Mouse (Mus musculus) kidney, embryonic 16.5 days (tissue): ENCODE results near the gene Map3k19. TPM values are rescaled to one million over a fixed set of nuclear protein-coding genes. Genes with fewer than 3 reads are reported as not detected.

ENCODE experiments used
- ATAC-seq: fragments of 200-750 bp; cut with Nextera tagmentation; 2 replicates; pipeline ENCODE4 v1.8.0; 2017; ENCODE audit warnings: moderate TSS enrichment; ENCODE audit not compliant: low FRiP score, low TSS enrichment
- H3K27ac ChIP-seq: fragments of 300-500 bp; sonication (generic); 2 replicates; pipeline ENCODE4 v1.5.1; 2014; ENCODE audit warnings: low read length
- H3K27me3 ChIP-seq: fragments of 300-500 bp; sonication (generic); 2 replicates; pipeline ENCODE4 v1.6.1; 2014; ENCODE audit warnings: low read length, control low read depth, mixed read lengths; ENCODE audit not compliant: insufficient read depth
- H3K36me3 ChIP-seq: fragments of 300-500 bp; sonication (generic); 2 replicates; pipeline ENCODE4 v1.6.1; 2014; ENCODE audit warnings: low read length, control low read depth, mixed read lengths; ENCODE audit not compliant: insufficient read depth
- H3K4me1 ChIP-seq: fragments of 300-500 bp; sonication (generic); 2 replicates; pipeline ENCODE4 v1.6.1; 2014; ENCODE audit warnings: low read length, control low read depth, mixed read lengths; ENCODE audit not compliant: insufficient read depth
- H3K4me2 ChIP-seq: fragments of 300-500 bp; sonication (generic); replicated peaks from 2 replicates; pipeline ENCODE4 v1.6.1; 2014; ENCODE audit warnings: low read depth, low read length
- H3K4me3 ChIP-seq: fragments of 300-500 bp; sonication (generic); 2 replicates; pipeline ENCODE4 v1.5.1; 2014; ENCODE audit warnings: mild to moderate bottlenecking, low read length
- H3K9ac ChIP-seq: fragments of 300-500 bp; sonication (generic); replicated peaks from 2 replicates; pipeline ENCODE4 v1.6.1; 2014; ENCODE audit warnings: low read length
- H3K9me3 ChIP-seq: fragments of 300-500 bp; sonication (generic); 2 replicates; pipeline ENCODE4 v1.6.1; 2016; ENCODE audit warnings: low read length, control low read depth
- WGBS: fragments of 180-500 bp; shearing (Covaris S2); extraction: QIAGEN DNeasy Blood & Tissue Kit; methylation state at CpG from one replicate; pipeline ENCODE4 v1.1.7; 2014; 5-methylcytosine and 5-hydroxymethylcytosine counted together
- polyA plus RNA-seq: library from polyadenylated mRNA; unstranded; fragments of >200 nt; fragmentation: Nextera tagmentation; extraction: Ambion mirVana; gene quantifications from 2 replicates; pipeline ENCODE4 v1.2.1, GENCODE M21; 2015

The Map3k19 gene
- polyA plus RNA-seq, 1 experiment from 2014 or later, result 0.09 TPM

DNA sequence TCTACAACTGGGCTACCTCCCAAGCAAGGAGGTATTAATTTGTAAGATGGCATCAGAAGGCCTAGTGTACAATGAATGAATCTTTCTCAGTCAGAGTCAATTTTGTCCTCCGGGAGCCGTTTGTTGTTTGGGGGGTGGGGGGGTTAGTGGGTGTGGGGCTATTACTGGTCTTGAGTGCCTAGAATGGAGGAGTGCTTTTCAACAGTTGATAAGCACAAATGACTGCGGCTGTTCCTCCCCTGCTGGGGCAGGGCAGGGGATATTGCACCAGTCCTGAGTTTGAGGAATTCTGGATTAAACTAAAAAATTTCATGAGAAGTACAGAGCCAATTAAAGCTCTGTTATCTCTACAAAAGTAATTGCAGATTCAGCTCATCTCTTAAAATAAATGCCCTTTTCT is 74.7 kb downstream of the Map3k19 start:
- no peaks in the 10 kb centered on the region for H3K9me3 ChIP-seq
- no peak overlapping the region for H3K4me2 ChIP-seq
- ATAC-seq, result no peak
- 34% methylated on average over 3 of the region's 3 CpGs for WGBS
- H3K4me3 ChIP-seq, result no peak overlapping the region
- H3K36me3 ChIP-seq, result 0 out of 2 replicates have a peak, but pooled peaks cover 6% of the 10 kb centered on the region
- H3K27ac ChIP-seq, result no peak overlapping the region
- no peaks in the 10 kb centered on the region for H3K27me3 ChIP-seq
- H3K4me1 ChIP-seq, result peaks cover 19% of the 10 kb centered on the region
- H3K9ac ChIP-seq, result no peak overlapping the region

DNA sequence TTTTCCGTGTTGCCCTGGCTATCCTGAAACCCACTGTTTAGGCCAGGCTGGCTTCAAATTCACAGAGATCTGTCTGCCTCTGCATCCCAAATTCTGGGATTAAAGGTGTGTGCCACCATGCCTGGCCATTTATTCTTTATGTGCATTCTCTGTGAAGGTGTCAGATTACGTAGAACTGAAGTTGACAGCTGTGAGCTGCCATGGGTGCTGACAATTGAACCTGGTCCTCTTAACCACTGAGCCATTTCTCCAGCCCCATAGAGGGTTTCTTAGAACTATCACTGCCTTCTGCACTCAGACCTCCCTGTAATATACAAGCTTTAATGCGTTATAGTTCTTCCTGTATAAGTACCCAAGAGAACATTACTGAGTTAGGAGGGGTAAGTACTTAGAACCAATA is 76.2 kb downstream of the Map3k19 start:
- 89% methylated on average over 3 of the region's 3 CpGs for WGBS
- Histone ChIP-seq H3K36me3 (0 out of 2 replicates have a peak, but pooled peaks cover 6% of the 10 kb centered on the region), H3K9ac (no peak overlapping the region), H3K27ac (no peak overlapping the region), H3K4me2 (no peak overlapping the region), H3K27me3 (no peaks in the 10 kb centered on the region), H3K4me3 (no peak overlapping the region), H3K9me3 (no peaks in the 10 kb centered on the region), H3K4me1 (peaks cover 19% of the 10 kb centered on the region)
- no peak for ATAC-seq

DNA sequence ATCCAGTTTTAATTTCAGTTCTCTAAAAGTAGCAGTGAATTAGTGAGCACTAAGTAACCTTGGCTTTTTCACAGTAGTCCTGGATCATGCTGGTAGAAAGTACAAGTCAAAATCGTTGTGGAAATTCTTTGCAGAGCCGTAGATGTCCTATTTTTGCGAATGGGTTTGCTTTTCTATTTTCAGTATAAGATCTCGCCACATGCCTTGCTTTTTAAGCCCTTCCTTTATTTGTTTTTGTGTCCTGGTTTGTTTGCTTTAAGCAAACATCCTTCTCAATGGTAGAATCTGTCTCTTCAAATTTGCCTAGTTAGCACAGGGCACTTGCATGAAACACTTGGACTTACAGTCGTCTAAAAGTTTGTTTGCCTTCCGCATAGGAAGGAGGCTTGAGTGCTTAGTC is 78.6 kb downstream of the Map3k19 start:
- Histone ChIP-seq H3K4me1 (peaks cover 23% of the 10 kb centered on the region), H3K27me3 (no peaks in the 10 kb centered on the region), H3K36me3 (0 out of 2 replicates have a peak, but pooled peaks cover 6% of the 10 kb centered on the region), H3K27ac (no peak overlapping the region), H3K4me2 (peak overlapping the region; percentile 40), H3K9me3 (no peaks in the 10 kb centered on the region), H3K9ac (no peak overlapping the region), H3K4me3 (peak overlapping the region; percentile 18)
- no peak for ATAC-seq
- WGBS, result 61% methylated on average over 6 of the region's 6 CpGs

DNA sequence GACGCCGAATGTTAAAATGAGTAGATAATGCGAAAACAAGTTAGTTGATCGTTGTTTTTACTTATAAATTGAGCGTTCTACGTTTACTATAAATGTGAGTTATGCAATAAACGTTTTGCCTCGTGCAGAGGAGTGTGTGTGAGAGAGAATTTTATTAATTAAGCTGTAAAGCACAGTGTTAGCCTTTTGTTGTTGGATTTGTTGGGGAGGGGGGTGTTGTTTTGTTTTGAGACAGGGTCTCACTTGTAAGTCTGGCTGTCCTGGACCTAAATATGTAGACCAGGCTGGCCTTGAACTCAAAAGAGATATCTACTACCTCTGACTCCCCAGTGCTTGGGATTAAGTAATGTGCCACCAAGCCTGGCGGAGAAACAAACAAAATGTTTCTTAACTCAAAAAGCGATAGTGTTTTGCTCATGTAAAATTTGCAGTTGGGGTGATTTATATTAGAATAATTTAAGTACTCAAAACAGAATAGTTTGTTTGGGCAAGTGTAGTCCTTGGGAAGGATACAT is 79.6 kb downstream of the Map3k19 start:
- Histone ChIP-seq H3K4me1 (peaks cover 21% of the 10 kb centered on the region), H3K4me3 (peak overlapping the region; percentile 94), H3K9me3 (no peaks in the 10 kb centered on the region), H3K27me3 (no peaks in the 10 kb centered on the region), H3K9ac (peak overlapping the region; percentile 63), H3K27ac (no peak overlapping the region), H3K4me2 (peak overlapping the region; percentile 77), H3K36me3 (0 out of 2 replicates have a peak, but pooled peaks cover 6% of the 10 kb centered on the region)
- WGBS, result 9% methylated on average over 10 of the region's 10 CpGs
- ATAC-seq, result no peak

DNA sequence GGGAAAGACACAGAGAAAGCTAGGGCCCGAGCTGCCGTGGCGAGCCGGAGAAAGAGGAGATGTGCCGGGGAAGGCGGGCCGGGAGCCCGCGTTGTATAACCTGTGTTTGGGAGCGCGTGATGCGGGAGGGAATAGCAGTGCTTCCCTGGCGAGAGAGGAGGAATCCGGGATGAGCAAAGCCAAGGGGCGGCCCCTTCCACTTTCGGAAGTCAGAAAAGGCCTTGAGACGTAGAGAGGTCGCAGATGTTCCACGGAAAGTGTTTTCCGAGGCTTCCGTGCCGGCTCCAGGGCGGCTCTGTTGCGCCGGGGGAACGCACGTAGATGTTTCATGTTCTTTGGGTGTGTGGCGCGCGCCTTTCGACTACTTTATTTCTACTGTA is 80.3 kb downstream of the Map3k19 start:
- H3K27ac ChIP-seq, result peak overlapping the region; percentile 96
- 0 out of 2 replicates have a peak, but pooled peaks cover 6% of the 10 kb centered on the region for H3K36me3 ChIP-seq
- H3K9me3 ChIP-seq, result no peaks in the 10 kb centered on the region
- under 1% methylated on average over 31 of the region's 31 CpGs for WGBS
- ATAC-seq, result peak; percentile 42; the same call in 1 of the 2 replicates
- H3K4me3 ChIP-seq, result peak overlapping the region; percentile 94
- H3K9ac ChIP-seq, result peak overlapping the region; percentile 96
- peak overlapping the region; percentile 77 for H3K4me2 ChIP-seq
- no peaks in the 10 kb centered on the region for H3K27me3 ChIP-seq
- peaks cover 18% of the 10 kb centered on the region for H3K4me1 ChIP-seq

DNA sequence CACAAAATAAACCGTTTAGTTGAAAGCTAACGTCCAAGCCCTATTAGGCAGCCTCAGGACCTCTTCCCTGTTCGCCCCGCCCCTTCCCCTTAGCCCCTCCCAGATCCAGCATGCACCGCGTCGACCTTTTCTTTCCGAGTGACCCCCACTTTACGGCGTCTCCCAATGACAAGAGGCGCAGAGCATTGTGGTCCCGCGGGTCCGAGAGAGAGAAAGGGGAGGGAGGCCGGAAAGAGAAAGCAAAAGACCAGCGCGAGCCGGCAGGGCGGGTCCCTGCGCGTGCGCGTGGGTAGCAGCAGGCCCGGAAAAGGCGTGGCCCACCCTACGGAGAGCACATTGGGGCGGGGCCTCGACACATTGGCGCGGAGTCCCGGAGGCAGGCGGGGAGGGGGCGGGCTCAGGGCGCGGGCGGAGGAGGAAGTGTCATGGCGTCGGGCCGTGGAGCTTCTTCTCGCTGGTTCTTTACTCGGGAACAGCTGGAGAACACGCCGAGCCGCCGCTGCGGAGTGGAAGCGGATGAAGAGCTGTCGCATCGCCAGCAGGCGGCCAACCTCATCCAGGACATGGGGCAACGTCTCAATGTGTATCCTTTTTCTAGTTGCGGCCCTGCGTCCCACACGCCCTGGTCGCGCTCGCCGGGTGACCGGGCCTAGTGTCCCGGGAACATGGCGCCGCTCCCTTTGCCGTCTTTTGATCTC is 80.9 kb downstream of the Map3k19 start, which contains the start of gene Ccnt2:
TSS of gene Ccnt2 (plus strand) at position 362 of the 698 bp plus-strand sequence.
- peak; percentile 98 for ATAC-seq
- WGBS, result under 1% methylated on average over 61 of the region's 63 CpGs
- peak within 1 kb of the TSS; percentile 85 for H3K4me2 ChIP-seq
- H3K27ac ChIP-seq, result peak within 1 kb of the TSS; percentile 96
- 0 out of 2 replicates have a peak, but pooled peaks cover 2% of the 10 kb centered on the region for H3K36me3 ChIP-seq
- peak within 1 kb of the TSS; percentile 94 for H3K4me3 ChIP-seq
- H3K4me1 ChIP-seq, result peaks cover 14% of the 10 kb centered on the region
- no peaks in the 10 kb centered on the region for H3K9me3 ChIP-seq
- no peaks in the 10 kb centered on the region for H3K27me3 ChIP-seq
- H3K9ac ChIP-seq, result peak within 1 kb of the TSS; percentile 96

DNA sequence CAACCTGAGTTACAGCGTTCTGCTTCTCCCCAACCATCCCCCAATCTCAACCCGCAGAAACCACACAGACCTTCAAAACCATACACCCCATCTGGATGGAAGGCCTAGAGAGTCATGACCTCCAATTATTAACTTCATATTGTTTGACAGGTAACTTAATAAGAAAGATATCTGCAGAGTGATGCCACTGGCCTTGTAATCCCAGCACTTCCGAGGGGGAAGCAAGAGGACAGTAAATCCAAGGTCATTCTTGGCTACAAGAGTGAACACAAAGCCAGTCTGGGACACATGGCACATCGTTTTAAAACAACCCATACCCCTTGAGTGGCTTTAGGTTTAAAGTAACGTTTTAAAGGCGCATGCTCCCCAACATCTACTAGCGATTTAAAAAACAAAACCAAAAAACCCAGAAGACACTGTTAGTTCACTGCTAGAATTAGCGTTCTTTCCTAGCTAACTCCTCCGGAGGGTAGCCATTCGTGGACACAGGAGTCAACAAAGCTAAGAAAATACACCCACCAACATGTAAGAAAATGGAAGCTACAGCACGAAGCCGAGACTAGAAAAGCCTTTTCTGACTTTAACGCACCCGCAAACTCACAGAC is 81.5 kb downstream of the Map3k19 start:
- ATAC-seq, result peak; percentile 27
- peak overlapping the region; percentile 82 for H3K9ac ChIP-seq
- H3K4me1 ChIP-seq, result peaks cover 14% of the 10 kb centered on the region
- peak overlapping the region; percentile 85 for H3K4me2 ChIP-seq
- peak overlapping the region; percentile 94 for H3K4me3 ChIP-seq
- no peaks in the 10 kb centered on the region for H3K27me3 ChIP-seq
- H3K9me3 ChIP-seq, result no peaks in the 10 kb centered on the region
- whole genome bisulfite sequencing, result under 1% methylated on average over 14 of the region's 14 CpGs
- H3K27ac ChIP-seq, result peak overlapping the region; percentile 93
- H3K36me3 ChIP-seq, result no peaks in the 10 kb centered on the region

DNA sequence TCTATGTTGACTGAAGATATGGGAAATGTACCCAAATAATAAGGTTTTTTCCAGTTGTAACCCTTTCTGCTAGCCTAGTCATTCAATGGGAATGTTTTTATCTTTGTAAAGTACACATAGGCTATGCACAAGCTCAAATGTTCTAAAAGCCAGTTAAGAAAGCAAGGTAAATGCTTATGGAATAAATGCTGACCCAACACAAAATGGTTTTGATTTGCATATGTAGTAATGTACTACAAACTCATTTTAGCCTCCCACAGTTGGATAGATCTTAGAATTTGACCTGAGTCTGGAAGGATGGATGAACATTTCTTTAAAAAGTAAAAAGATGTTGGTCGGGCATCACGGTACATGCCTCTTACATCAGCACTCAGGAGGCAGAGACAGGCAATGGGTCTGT is 88.1 kb downstream of the Map3k19 start:
- no peaks in the 10 kb centered on the region for H3K9me3 ChIP-seq
- WGBS, result 94% methylated on average over 2 of the region's 2 CpGs
- no peak overlapping the region for H3K4me2 ChIP-seq
- H3K27me3 ChIP-seq, result no peaks in the 10 kb centered on the region
- no peaks in the 10 kb centered on the region for H3K4me1 ChIP-seq
- H3K9ac ChIP-seq, result no peak overlapping the region
- no peak overlapping the region for H3K4me3 ChIP-seq
- no peak overlapping the region for H3K27ac ChIP-seq
- H3K36me3 ChIP-seq, result no peaks in the 10 kb centered on the region
- no peak for ATAC-seq

DNA sequence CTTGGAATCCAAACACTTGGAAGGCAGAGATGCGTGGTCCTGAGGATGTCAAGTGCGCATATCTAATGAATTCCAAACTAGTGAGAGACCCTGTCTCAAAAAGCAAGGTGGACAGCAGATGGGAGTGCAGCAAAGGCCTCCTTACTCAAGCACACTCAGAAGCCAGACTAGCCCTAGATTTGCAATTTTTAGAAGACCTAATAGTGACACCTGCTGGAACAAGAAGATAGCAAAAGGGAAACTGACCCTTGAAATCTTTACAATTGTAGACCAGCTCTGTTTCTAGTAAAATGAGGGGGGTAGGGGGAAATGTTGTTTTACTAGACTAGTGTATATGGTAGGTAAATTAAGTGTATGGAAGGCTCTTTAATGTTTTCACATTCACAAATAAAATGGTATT is 89.4 kb downstream of the Map3k19 start:
- Histone ChIP-seq H3K4me3 (no peak overlapping the region), H3K27me3 (no peaks in the 10 kb centered on the region), H3K4me1 (no peaks in the 10 kb centered on the region), H3K4me2 (no peak overlapping the region), H3K9me3 (no peaks in the 10 kb centered on the region), H3K27ac (no peak overlapping the region), H3K9ac (no peak overlapping the region), H3K36me3 (no peaks in the 10 kb centered on the region)
- ATAC-seq, result no peak
- 60% methylated on average over 2 of the region's 2 CpGs for WGBS
